7 mouse cellular contexts compared by ENCODE assay signal in genomic region chr3:101070796-101071235, GRCm38 (mm10). TPM values are rescaled to one million over a fixed set of nuclear protein-coding genes. Genes with fewer than 3 reads are reported as not detected.
DNase-seq lines count a peak whose midpoint lies in the region; ATAC-seq lines count a peak whose summit lies in the region.

No protein-coding gene starts in this region.

- peak; percentile 56 for DNase-seq in embryo, embryonic 10.5 days (ENCODE audit: low spot score)
- peak; percentile 79 for DNase-seq in forebrain, embryonic 14.5 days (ENCODE audit: low spot score)
- no peak for DNase-seq in frontal cortex, postnatal 36 days (ENCODE audit: low spot score in 2 of 2)

- no peak overlapping the region for H3K4me2 ChIP-seq in forebrain, embryonic 14.5 days (ENCODE audit: low read length)
- no peak overlapping the region for H3K4me2 ChIP-seq in hindbrain, embryonic 12.5 days (replicated peaks)
- peak overlapping the region; percentile 23; the same call in 1 of the 2 replicates for H3K4me2 ChIP-seq in midbrain, embryonic 13.5 days (replicated peaks)
- no peak overlapping the region for H3K4me2 ChIP-seq in kidney, embryonic 15.5 days

- H3K9me3 ChIP-seq in forebrain, embryonic 14.5 days (replicated peaks; ENCODE audit: control insufficient read depth, low read length) = no peaks in the 10 kb centered on the region
- no peaks in the 10 kb centered on the region for H3K9me3 ChIP-seq in hindbrain, embryonic 12.5 days (replicated peaks)
- H3K9me3 ChIP-seq in midbrain, embryonic 13.5 days = no peaks in the 10 kb centered on the region
- H3K9me3 ChIP-seq in kidney, embryonic 15.5 days (replicated peaks) = no peaks in the 10 kb centered on the region

- peaks cover 58% of the 10 kb centered on the region for H3K4me1 ChIP-seq in forebrain, embryonic 14.5 days (ENCODE audit: control insufficient read depth, insufficient read depth, low read length)
- peaks cover 18% of the 10 kb centered on the region for H3K4me1 ChIP-seq in hindbrain, embryonic 12.5 days
- H3K4me1 ChIP-seq in midbrain, embryonic 13.5 days (replicated peaks) = peaks cover 70% of the 10 kb centered on the region
- H3K4me1 ChIP-seq in kidney, embryonic 15.5 days = peaks cover 23% of the 10 kb centered on the region

- no peak overlapping the region for H3K4me3 ChIP-seq in forebrain, embryonic 14.5 days (ENCODE audit: low read depth, low read length)
- no peak overlapping the region for H3K4me3 ChIP-seq in hindbrain, embryonic 12.5 days
- no peak overlapping the region for H3K4me3 ChIP-seq in midbrain, embryonic 13.5 days (replicated peaks)
- H3K4me3 ChIP-seq in kidney, embryonic 15.5 days (replicated peaks) = no peak overlapping the region

- peaks cover 13% of the 10 kb centered on the region; the same call in 1 of the 2 replicates for H3K36me3 ChIP-seq in forebrain, embryonic 14.5 days (ENCODE audit: control insufficient read depth, insufficient read depth, low read length)
- H3K36me3 ChIP-seq in hindbrain, embryonic 12.5 days = no peaks in the 10 kb centered on the region
- H3K36me3 ChIP-seq in midbrain, embryonic 13.5 days = no peaks in the 10 kb centered on the region; the same call in 1 of the 2 replicates
- 0 out of 2 replicates have a peak, but pooled peaks cover 3% of the 10 kb centered on the region for H3K36me3 ChIP-seq in kidney, embryonic 15.5 days

- WGBS in forebrain, embryonic 14.5 days = 6% methylated on average over 6 of the region's 6 CpGs
- WGBS in hindbrain, embryonic 12.5 days = 43% methylated on average over 6 of the region's 6 CpGs
- WGBS in midbrain, embryonic 13.5 days = 9% methylated on average over 6 of the region's 6 CpGs
- WGBS in kidney, embryonic 15.5 days = 73% methylated on average over 6 of the region's 6 CpGs

- peak overlapping the region; percentile 7; the same call in 1 of the 2 replicates for H3K9ac ChIP-seq in forebrain, embryonic 14.5 days (ENCODE audit: low read length)
- no peak overlapping the region for H3K9ac ChIP-seq in hindbrain, embryonic 12.5 days
- H3K9ac ChIP-seq in midbrain, embryonic 13.5 days (replicated peaks) = no peak overlapping the region
- no peak overlapping the region for H3K9ac ChIP-seq in kidney, embryonic 15.5 days

- H3K27ac ChIP-seq in forebrain, embryonic 14.5 days (ENCODE audit: low read depth, low read length) = peak overlapping the region; percentile 87; the same call in 1 of the 2 replicates
- H3K27ac ChIP-seq in hindbrain, embryonic 12.5 days = 0 out of 2 replicates have a peak overlapping the region, but pooled peaks have one; percentile 12
- peak overlapping the region; percentile 83 for H3K27ac ChIP-seq in midbrain, embryonic 13.5 days
- H3K27ac ChIP-seq in kidney, embryonic 15.5 days = no peak overlapping the region

- peak; percentile 69 for ATAC-seq in forebrain, embryonic 14.5 days
- peak; percentile 29; the same call in 1 of the 2 replicates for ATAC-seq in hindbrain, embryonic 12.5 days (ENCODE audit: low FRiP score)
- peak; percentile 88 for ATAC-seq in midbrain, embryonic 13.5 days
- ATAC-seq in megakaryocyte-erythroid progenitor cell, adult 5-6 weeks (replicated peaks; ENCODE audit: low FRiP score, low TSS enrichment, poor library complexity, severe bottlenecking) = no peak
- no peak for ATAC-seq in kidney, embryonic 15.5 days (replicated peaks; ENCODE audit: low FRiP score)

- no peaks in the 10 kb centered on the region for H3K27me3 ChIP-seq in forebrain, embryonic 14.5 days (replicated peaks; ENCODE audit: control insufficient read depth, insufficient read depth, low read length)
- no peaks in the 10 kb centered on the region for H3K27me3 ChIP-seq in hindbrain, embryonic 12.5 days
- H3K27me3 ChIP-seq in midbrain, embryonic 13.5 days = no peaks in the 10 kb centered on the region
- H3K27me3 ChIP-seq in kidney, embryonic 15.5 days = no peaks in the 10 kb centered on the region

RNA-seq across cellular contexts. Expression of gene Ptgfrn, which starts 39.3 kb away (rescaled TPM):
- 3.4 and 4.5 TPM in 2 replicates for polyA plus RNA-seq in forebrain, embryonic 14.5 days (2014; fragmentation: Nextera tagmentation; extraction: Ambion mirVana)
- polyA plus RNA-seq in hindbrain, embryonic 12.5 days (2016; fragmentation: Nextera tagmentation; extraction: Ambion mirVana) = 3.2 and 3.6 TPM in 2 replicates
- 2.3 TPM in 2 replicates for polyA plus RNA-seq in midbrain, embryonic 13.5 days (2015; fragmentation: Nextera tagmentation; extraction: Ambion mirVana)
- not detected in 2 replicates for total RNA-seq in megakaryocyte-erythroid progenitor cell, adult 5-6 weeks (2014; fragmentation: Nextera tagmentation)
- total RNA-seq in megakaryocyte-erythroid progenitor cell, adult 5-6 weeks (2017) = not detected in 2 replicates
- 2.8 and 2.9 TPM in 2 replicates for polyA plus RNA-seq in kidney, embryonic 15.5 days (2015; fragmentation: Nextera tagmentation; extraction: Ambion mirVana)

RNA-seq across cellular contexts. Expression of gene Cd101, which starts 41.5 kb away (rescaled TPM):
- polyA plus RNA-seq in forebrain, embryonic 14.5 days (2014; fragmentation: Nextera tagmentation; extraction: Ambion mirVana) = not detected in 2 replicates
- polyA plus RNA-seq in hindbrain, embryonic 12.5 days (2016; fragmentation: Nextera tagmentation; extraction: Ambion mirVana) = not detected in 2 replicates
- 0.06 TPM in 1 of 2 replicates, not detected in the other for polyA plus RNA-seq in midbrain, embryonic 13.5 days (2015; fragmentation: Nextera tagmentation; extraction: Ambion mirVana)
- total RNA-seq in megakaryocyte-erythroid progenitor cell, adult 5-6 weeks (2014; fragmentation: Nextera tagmentation) = 0.15 TPM in 1 of 2 replicates, not detected in the other
- 0.30 TPM in 1 of 2 replicates, not detected in the other for total RNA-seq in megakaryocyte-erythroid progenitor cell, adult 5-6 weeks (2017)
- polyA plus RNA-seq in kidney, embryonic 15.5 days (2015; fragmentation: Nextera tagmentation; extraction: Ambion mirVana) = 0.04 TPM in 1 of 2 replicates, not detected in the other

Comparison
In these comparisons a context has a peak if more than half of its experiments do, and no peak if none do; other contexts are left out.
1. DNase-seq: peak in embryo, embryonic 10.5 days (single experiment) and forebrain, embryonic 14.5 days (single experiment); none in frontal cortex, postnatal 36 days (0 of 2).
2. ATAC-seq: peak in forebrain, embryonic 14.5 days (single experiment), hindbrain, embryonic 12.5 days (single experiment) and midbrain, embryonic 13.5 days (single experiment); none in megakaryocyte-erythroid progenitor cell, adult 5-6 weeks (single experiment) and kidney, embryonic 15.5 days (single experiment).